ENCODE assay signal across 23 mouse cellular contexts in the genomic region with DNA sequence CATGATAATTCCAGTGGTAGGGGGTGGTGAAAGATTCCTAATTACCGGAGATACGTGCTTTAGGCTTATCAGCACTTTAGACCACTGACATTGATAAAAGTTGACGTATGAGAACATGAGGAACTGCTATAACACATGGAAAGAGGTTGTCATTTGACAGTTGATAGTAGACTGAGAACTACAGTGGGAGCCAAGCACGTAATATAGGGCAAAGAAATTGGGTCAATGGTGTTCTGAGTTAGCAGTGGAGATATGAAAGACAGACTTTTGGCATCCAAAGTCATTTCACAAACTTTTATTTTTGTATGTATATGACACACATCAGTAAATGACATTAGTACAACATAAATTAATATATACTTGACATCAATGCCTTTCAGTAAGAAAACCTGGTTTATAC.
DNase-seq lines count a peak whose midpoint lies in the region; ATAC-seq lines count a peak whose summit lies in the region.
"Had no signal": no experiment of that assay in that cellular context is flagged by ENCODE, and none has a peak within 500 bp of the region (broad histone marks: within the 10 kb centered on the region; RNA-seq: fewer than 3 reads in every experiment).

No protein-coding gene starts in this region.

- ATAC-seq in embryonic facial prominence, embryonic 14.5 days (ENCODE audit: low read depth) = no peak
- peak; percentile 62; the same call in 1 of the 2 replicates for ATAC-seq in lung, embryonic 15.5 days (ENCODE audit: borderline replicate concordance, extremely low read depth, low FRiP score, low TSS enrichment)
- ATAC-seq: activated CD4-positive, CD25-positive, alpha-beta regulatory T cell, adult 4 months; CD4-positive, CD25-positive, alpha-beta regulatory T cell, adult 4 months; forebrain, embryonic 13.5 days; forebrain, embryonic 15.5 days; forebrain, postnatal 0 days; Patski had no signal

- H3K4me2 ChIP-seq in embryonic facial prominence, embryonic 14.5 days (ENCODE audit: low read depth, low read length) = no peak overlapping the region
- H3K4me2 ChIP-seq in lung, embryonic 15.5 days = no peak overlapping the region
- H3K4me2 ChIP-seq: embryonic facial prominence, embryonic 13.5 days; forebrain, embryonic 13.5 days; forebrain, embryonic 15.5 days had no signal

- DNase-seq in embryonic facial prominence, embryonic 14.5 days (ENCODE audit: low spot score) = peak; percentile 16
- no peak for DNase-seq in embryonic facial prominence, embryonic 10.5 days (ENCODE audit: low spot score)
- no peak for DNase-seq in lung, adult 18-20 months
- peak; percentile 6 for DNase-seq in retina, postnatal 1 day
- no peak for DNase-seq in retina, embryonic 14.5 days (ENCODE audit: low spot score)
- DNase-seq: adrenal gland, adult 8-10 months; adrenal gland, postnatal 14 days; adrenal gland, postnatal 36 days; B cell, adult 2 months; cerebellum, adult 11-12 months; cerebellum, adult 2 months; cerebellum, adult 9-10 months; cerebellum, postnatal 25 days; forebrain, postnatal 0 days had no signal

- H3K27me3 ChIP-seq in embryonic facial prominence, embryonic 14.5 days (replicated peaks; ENCODE audit: control insufficient read depth, insufficient read depth, low read length) = no peaks in the 10 kb centered on the region
- H3K27me3 ChIP-seq in embryonic facial prominence, embryonic 10.5 days (replicated peaks; ENCODE audit: low read depth, poor library complexity, severe bottlenecking) = no peaks in the 10 kb centered on the region
- no peaks in the 10 kb centered on the region for H3K27me3 ChIP-seq in lung, embryonic 15.5 days
- H3K27me3 ChIP-seq: CH12.LX; embryonic facial prominence, embryonic 13.5 days; forebrain, embryonic 13.5 days; forebrain, embryonic 15.5 days had no signal

- H3K9ac ChIP-seq in embryonic facial prominence, embryonic 14.5 days (ENCODE audit: low read depth, low read length) = no peak overlapping the region
- no peak overlapping the region for H3K9ac ChIP-seq in lung, embryonic 15.5 days
- H3K9ac ChIP-seq: embryonic facial prominence, embryonic 13.5 days; forebrain, embryonic 13.5 days; forebrain, embryonic 15.5 days; forebrain, postnatal 0 days had no signal

- 69% methylated on average over 4 of the region's 4 CpGs for WGBS in embryonic facial prominence, embryonic 14.5 days
- 88% methylated on average over 4 of the region's 4 CpGs for WGBS in embryonic facial prominence, embryonic 10.5 days
- 29% methylated on average over 4 of the region's 4 CpGs for WGBS in lung, embryonic 15.5 days

- no peaks in the 10 kb centered on the region for H3K9me3 ChIP-seq in embryonic facial prominence, embryonic 14.5 days (ENCODE audit: control insufficient read depth, low read length)
- H3K9me3 ChIP-seq in embryonic facial prominence, embryonic 10.5 days = no peaks in the 10 kb centered on the region
- no peaks in the 10 kb centered on the region for H3K9me3 ChIP-seq in lung, embryonic 15.5 days
- H3K9me3 ChIP-seq: embryonic facial prominence, embryonic 13.5 days; forebrain, embryonic 13.5 days; forebrain, embryonic 15.5 days; G1E had no signal

- no peak overlapping the region for H3K4me3 ChIP-seq in embryonic facial prominence, embryonic 14.5 days (ENCODE audit: low read depth, low read length)
- no peak overlapping the region for H3K4me3 ChIP-seq in embryonic facial prominence, embryonic 10.5 days
- no peak overlapping the region for H3K4me3 ChIP-seq in lung, embryonic 15.5 days
- H3K4me3 ChIP-seq: embryonic facial prominence, embryonic 13.5 days; forebrain, embryonic 13.5 days; forebrain, embryonic 15.5 days had no signal

- no peaks in the 10 kb centered on the region for H3K4me1 ChIP-seq in embryonic facial prominence, embryonic 14.5 days (ENCODE audit: control insufficient read depth, insufficient read depth, low read length)
- H3K4me1 ChIP-seq in embryonic facial prominence, embryonic 10.5 days = no peaks in the 10 kb centered on the region
- H3K4me1 ChIP-seq in lung, embryonic 15.5 days = no peaks in the 10 kb centered on the region
- H3K4me1 ChIP-seq: embryonic facial prominence, embryonic 13.5 days; forebrain, embryonic 13.5 days; forebrain, embryonic 15.5 days had no signal

- no peak overlapping the region for H3K27ac ChIP-seq in embryonic facial prominence, embryonic 14.5 days (replicated peaks; ENCODE audit: low read depth, low read length)
- H3K27ac ChIP-seq in embryonic facial prominence, embryonic 10.5 days (replicated peaks) = no peak overlapping the region
- no peak overlapping the region for H3K27ac ChIP-seq in lung, embryonic 15.5 days
- H3K27ac ChIP-seq: embryonic facial prominence, embryonic 13.5 days; forebrain, embryonic 13.5 days; forebrain, embryonic 15.5 days had no signal

- H3K36me3 ChIP-seq in embryonic facial prominence, embryonic 14.5 days (ENCODE audit: control insufficient read depth, insufficient read depth, low read length) = no peaks in the 10 kb centered on the region
- no peaks in the 10 kb centered on the region for H3K36me3 ChIP-seq in embryonic facial prominence, embryonic 10.5 days (replicated peaks)
- H3K36me3 ChIP-seq in lung, embryonic 15.5 days = no peaks in the 10 kb centered on the region
- H3K36me3 ChIP-seq: embryonic facial prominence, embryonic 13.5 days; forebrain, embryonic 15.5 days; G1E had no signal

Comparison
In these comparisons a context has a peak if more than half of its experiments do, and no peak if none do; other contexts are left out.
1. DNase-seq: peak in embryonic facial prominence, embryonic 14.5 days (single experiment) and retina, postnatal 1 day (single experiment); none in embryonic facial prominence, embryonic 10.5 days (single experiment), lung, adult 18-20 months (0 of 2) and retina, embryonic 14.5 days (single experiment).